Mouse (Mus musculus): ENCODE data around the gene Ripor2. TPM values are rescaled to one million over a fixed set of nuclear protein-coding genes. Genes with fewer than 3 reads are reported as not detected.

Gene Ripor2
- polyA plus RNA-seq, 1 experiment from 2014 or later: 3.1 TPM

DNA sequence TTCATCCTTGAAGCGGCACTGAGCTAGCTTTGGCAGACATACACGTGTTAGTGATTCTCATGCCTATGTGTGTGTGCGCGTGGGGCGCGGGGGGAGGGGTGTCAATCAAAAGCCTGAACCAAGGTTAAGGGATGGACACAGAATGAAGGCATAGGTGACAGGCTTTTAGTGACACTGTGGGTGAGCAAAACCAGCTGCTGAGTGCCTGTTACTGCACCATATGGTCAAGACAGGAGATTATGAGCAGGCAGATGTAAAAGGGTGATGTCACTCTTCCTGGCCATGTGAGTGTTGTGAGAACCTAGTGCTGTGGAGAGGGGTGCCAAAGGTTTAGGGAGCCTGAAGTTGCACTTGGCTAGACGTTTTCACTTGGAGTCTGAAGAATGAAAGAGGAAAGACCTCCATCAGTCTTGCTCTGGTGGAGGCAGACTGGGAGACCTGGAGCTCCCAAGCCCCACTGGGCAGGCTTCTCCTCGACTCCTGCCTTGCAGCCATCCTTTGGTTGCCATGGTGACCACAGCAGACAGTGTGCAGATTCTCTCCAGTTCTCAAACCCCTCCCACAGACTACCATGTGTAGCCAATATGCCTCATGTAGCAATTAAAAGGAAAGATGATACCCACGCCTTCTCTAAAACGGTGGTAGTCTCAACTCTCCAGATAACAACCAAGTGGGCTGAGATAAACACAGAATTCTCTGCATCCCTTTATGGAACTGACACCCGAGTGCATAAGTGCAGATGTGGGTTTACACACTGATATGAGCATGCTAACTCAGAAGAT lies 5.5 kb upstream of the Ripor2 start:
- H3K4me1 ChIP-seq (ENCODE audit: control insufficient read depth, insufficient read depth, low read length): peaks cover 4% of the 10 kb centered on the region; the same call in 1 of the 2 replicates
- WGBS: 52% methylated on average over 11 of the region's 11 CpGs
- H3K27me3 ChIP-seq (ENCODE audit: control insufficient read depth, insufficient read depth, low read length): no peaks in the 10 kb centered on the region
- no peak overlapping the region for H3K27ac ChIP-seq (ENCODE audit: low read depth, low read length)
- H3K4me2 ChIP-seq (replicated peaks; ENCODE audit: low read depth, low read length): no peak overlapping the region
- H3K9me3 ChIP-seq (ENCODE audit: control insufficient read depth, low read length): no peaks in the 10 kb centered on the region
- ATAC-seq (ENCODE audit: low FRiP score, low TSS enrichment): peak; percentile 94
- H3K4me3 ChIP-seq (ENCODE audit: low read length): no peak overlapping the region
- H3K9ac ChIP-seq (ENCODE audit: low read depth, low read length): no peak overlapping the region
- no peaks in the 10 kb centered on the region for H3K36me3 ChIP-seq (ENCODE audit: control insufficient read depth, insufficient read depth, low read length)

- H3K9ac ChIP-seq (ENCODE audit: low read depth, low read length): no peak overlapping the region
- no peak overlapping the region for H3K4me2 ChIP-seq (replicated peaks; ENCODE audit: low read depth, low read length)
- H3K4me3 ChIP-seq (ENCODE audit: low read length): no peak overlapping the region
- H3K27me3 ChIP-seq (ENCODE audit: control insufficient read depth, insufficient read depth, low read length): no peaks in the 10 kb centered on the region
- no peak overlapping the region for H3K27ac ChIP-seq (ENCODE audit: low read depth, low read length)
- H3K36me3 ChIP-seq (ENCODE audit: control insufficient read depth, insufficient read depth, low read length): no peaks in the 10 kb centered on the region
- peaks cover 4% of the 10 kb centered on the region; the same call in 1 of the 2 replicates for H3K4me1 ChIP-seq (ENCODE audit: control insufficient read depth, insufficient read depth, low read length)
- H3K9me3 ChIP-seq (ENCODE audit: control insufficient read depth, low read length): no peaks in the 10 kb centered on the region
- ATAC-seq (ENCODE audit: low FRiP score, low TSS enrichment): no peak
These were observed 3.7 kb upstream of the Ripor2 start for GRCm38 (mm10) chr13:24578317-24578716.

DNA sequence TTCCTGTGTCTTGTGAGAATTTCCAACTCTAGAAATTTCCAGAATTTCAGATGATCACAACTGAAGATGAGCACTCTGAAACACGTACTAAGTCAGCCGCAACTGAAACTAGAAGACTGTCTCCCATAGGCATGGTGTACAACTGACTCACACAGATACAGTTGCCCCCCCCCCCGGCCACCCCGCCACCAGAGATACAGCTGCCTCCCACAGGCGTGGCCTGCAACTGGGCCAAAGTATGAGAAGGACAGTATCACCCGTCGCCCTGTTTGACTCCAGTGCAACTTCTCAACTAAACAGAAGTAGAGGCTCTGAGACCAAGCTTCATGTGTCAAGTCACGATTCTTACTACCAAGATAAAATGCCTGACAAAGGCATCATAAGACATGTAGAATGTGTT lies 1.2 kb upstream of the Ripor2 start:
- Histone ChIP-seq H3K9me3 (ENCODE audit: control insufficient read depth, low read length) (no peaks in the 10 kb centered on the region), H3K27me3 (ENCODE audit: control insufficient read depth, insufficient read depth, low read length) (no peaks in the 10 kb centered on the region), H3K27ac (ENCODE audit: low read depth, low read length) (no peak overlapping the region), H3K4me2 (replicated peaks; ENCODE audit: low read depth, low read length) (no peak overlapping the region), H3K4me1 (ENCODE audit: control insufficient read depth, insufficient read depth, low read length) (peaks cover 4% of the 10 kb centered on the region; the same call in 1 of the 2 replicates), H3K36me3 (ENCODE audit: control insufficient read depth, insufficient read depth, low read length) (no peaks in the 10 kb centered on the region), H3K4me3 (ENCODE audit: low read length) (no peak overlapping the region), H3K9ac (ENCODE audit: low read depth, low read length) (no peak overlapping the region)
- no peak for ATAC-seq (ENCODE audit: low FRiP score, low TSS enrichment)
- WGBS: 85% methylated on average over 8 of the region's 8 CpGs

- H3K4me1 ChIP-seq (ENCODE audit: control insufficient read depth, insufficient read depth, low read length): no peaks in the 10 kb centered on the region
- no peaks in the 10 kb centered on the region for H3K36me3 ChIP-seq (ENCODE audit: control insufficient read depth, insufficient read depth, low read length)
- H3K27me3 ChIP-seq (ENCODE audit: control insufficient read depth, insufficient read depth, low read length): no peaks in the 10 kb centered on the region
- H3K27ac ChIP-seq (ENCODE audit: low read depth, low read length): no peak overlapping the region
- 78% methylated on average over 5 of the region's 5 CpGs for WGBS
- H3K9me3 ChIP-seq (ENCODE audit: control insufficient read depth, low read length): no peaks in the 10 kb centered on the region
- no peak overlapping the region for H3K4me2 ChIP-seq (replicated peaks; ENCODE audit: low read depth, low read length)
- ATAC-seq (ENCODE audit: low FRiP score, low TSS enrichment): no peak
- no peak overlapping the region for H3K9ac ChIP-seq (ENCODE audit: low read depth, low read length)
- no peak overlapping the region for H3K4me3 ChIP-seq (ENCODE audit: low read length)
These were observed 2.4 kb downstream of the Ripor2 start for GRCm38 (mm10) chr13:24584403-24584802.

DNA sequence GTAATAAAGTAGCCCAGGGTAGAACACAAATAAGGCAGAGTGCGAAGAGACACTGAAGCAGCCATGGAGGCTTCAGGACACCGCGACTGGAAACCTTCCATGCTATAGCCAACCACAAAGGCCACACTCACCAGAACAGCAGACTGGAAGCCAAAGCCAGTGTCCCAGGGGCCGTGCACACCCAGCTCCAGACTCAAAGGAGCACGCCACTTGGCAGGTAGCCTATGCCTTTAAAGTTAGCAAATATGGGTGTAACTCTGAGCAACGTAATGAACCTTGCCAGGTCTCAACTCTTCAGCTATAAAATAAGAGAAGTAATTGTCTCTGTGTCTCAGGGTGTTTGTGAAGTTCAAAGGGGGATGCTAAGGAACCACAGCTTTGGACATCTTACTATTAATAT lies 2.9 kb downstream of the Ripor2 start:
- Histone ChIP-seq H3K27me3 (ENCODE audit: control insufficient read depth, insufficient read depth, low read length) (no peaks in the 10 kb centered on the region), H3K4me2 (replicated peaks; ENCODE audit: low read depth, low read length) (no peak overlapping the region), H3K36me3 (ENCODE audit: control insufficient read depth, insufficient read depth, low read length) (no peaks in the 10 kb centered on the region), H3K4me1 (ENCODE audit: control insufficient read depth, insufficient read depth, low read length) (no peaks in the 10 kb centered on the region), H3K4me3 (ENCODE audit: low read length) (no peak overlapping the region), H3K9me3 (ENCODE audit: control insufficient read depth, low read length) (no peaks in the 10 kb centered on the region), H3K27ac (ENCODE audit: low read depth, low read length) (no peak overlapping the region), H3K9ac (ENCODE audit: low read depth, low read length) (no peak overlapping the region)
- 86% methylated on average over 6 of the region's 6 CpGs for WGBS
- no peak for ATAC-seq (ENCODE audit: low FRiP score, low TSS enrichment)

- WGBS: 65% methylated on average over 9 of the region's 9 CpGs
- Histone ChIP-seq H3K9ac (ENCODE audit: low read depth, low read length) (no peak overlapping the region), H3K4me2 (replicated peaks; ENCODE audit: low read depth, low read length) (no peak overlapping the region), H3K36me3 (ENCODE audit: control insufficient read depth, insufficient read depth, low read length) (no peaks in the 10 kb centered on the region), H3K27ac (ENCODE audit: low read depth, low read length) (no peak overlapping the region), H3K4me3 (ENCODE audit: low read length) (no peak overlapping the region), H3K27me3 (ENCODE audit: control insufficient read depth, insufficient read depth, low read length) (no peaks in the 10 kb centered on the region), H3K4me1 (ENCODE audit: control insufficient read depth, insufficient read depth, low read length) (no peaks in the 10 kb centered on the region), H3K9me3 (ENCODE audit: control insufficient read depth, low read length) (no peaks in the 10 kb centered on the region)
- no peak for ATAC-seq (ENCODE audit: low FRiP score, low TSS enrichment)
These were observed 3.4 kb downstream of the Ripor2 start for GRCm38 (mm10) chr13:24585369-24585768.

DNA sequence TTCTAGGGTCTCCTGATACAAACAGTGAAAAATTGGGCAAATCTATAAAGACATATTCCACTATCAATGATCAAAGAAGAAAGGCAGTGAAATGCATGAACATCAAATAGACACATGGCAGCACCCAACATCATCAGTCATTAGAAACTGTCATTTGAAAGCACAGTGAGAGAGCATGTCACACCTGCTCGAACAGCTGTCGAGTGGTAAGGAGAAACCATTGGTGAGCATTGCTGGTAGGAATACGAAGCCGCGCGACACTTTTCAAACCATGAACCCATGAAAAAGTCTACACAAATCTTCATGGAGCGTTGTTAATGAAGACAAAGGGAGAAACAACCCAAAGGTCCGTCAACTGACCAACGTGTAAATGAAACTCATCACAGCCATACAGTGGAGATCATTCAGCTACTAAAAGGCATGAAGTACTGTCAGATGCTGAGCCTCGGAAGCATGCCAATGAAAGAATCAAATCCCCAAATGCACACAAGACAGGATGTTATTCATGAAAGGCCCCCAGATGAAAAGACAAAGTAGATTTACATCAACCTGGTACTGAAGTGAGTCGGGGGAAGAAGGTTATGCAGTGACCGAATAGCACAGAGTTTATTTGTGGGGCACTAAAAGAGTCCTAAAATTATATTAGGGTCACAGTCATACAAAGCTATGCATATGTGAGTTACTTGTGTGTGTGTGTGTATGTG lies 5.4 kb downstream of the Ripor2 start:
- H3K27me3 ChIP-seq (ENCODE audit: control insufficient read depth, insufficient read depth, low read length): no peaks in the 10 kb centered on the region
- ATAC-seq (ENCODE audit: low FRiP score, low TSS enrichment): no peak
- no peaks in the 10 kb centered on the region for H3K4me1 ChIP-seq (ENCODE audit: control insufficient read depth, insufficient read depth, low read length)
- no peak overlapping the region for H3K4me2 ChIP-seq (replicated peaks; ENCODE audit: low read depth, low read length)
- no peak overlapping the region for H3K4me3 ChIP-seq (ENCODE audit: low read length)
- no peaks in the 10 kb centered on the region for H3K9me3 ChIP-seq (ENCODE audit: control insufficient read depth, low read length)
- no peaks in the 10 kb centered on the region for H3K36me3 ChIP-seq (ENCODE audit: control insufficient read depth, insufficient read depth, low read length)
- no peak overlapping the region for H3K9ac ChIP-seq (ENCODE audit: low read depth, low read length)
- H3K27ac ChIP-seq (ENCODE audit: low read depth, low read length): no peak overlapping the region
- 92% methylated on average over 12 of the region's 12 CpGs for WGBS

- no peaks in the 10 kb centered on the region for H3K9me3 ChIP-seq (ENCODE audit: control insufficient read depth, low read length)
- H3K27ac ChIP-seq (ENCODE audit: low read depth, low read length): no peak overlapping the region
- no peak overlapping the region for H3K9ac ChIP-seq (ENCODE audit: low read depth, low read length)
- ATAC-seq (ENCODE audit: low FRiP score, low TSS enrichment): no peak
- 89% methylated on average over 3 of the region's 3 CpGs for WGBS
- H3K4me1 ChIP-seq (ENCODE audit: control insufficient read depth, insufficient read depth, low read length): no peaks in the 10 kb centered on the region
- H3K4me3 ChIP-seq (ENCODE audit: low read length): no peak overlapping the region
- H3K36me3 ChIP-seq (ENCODE audit: control insufficient read depth, insufficient read depth, low read length): no peaks in the 10 kb centered on the region
- no peak overlapping the region for H3K4me2 ChIP-seq (replicated peaks; ENCODE audit: low read depth, low read length)
- no peaks in the 10 kb centered on the region for H3K27me3 ChIP-seq (ENCODE audit: control insufficient read depth, insufficient read depth, low read length)
These were observed 6.6 kb downstream of the Ripor2 start for GRCm38 (mm10) chr13:24588603-24589002.

DNA sequence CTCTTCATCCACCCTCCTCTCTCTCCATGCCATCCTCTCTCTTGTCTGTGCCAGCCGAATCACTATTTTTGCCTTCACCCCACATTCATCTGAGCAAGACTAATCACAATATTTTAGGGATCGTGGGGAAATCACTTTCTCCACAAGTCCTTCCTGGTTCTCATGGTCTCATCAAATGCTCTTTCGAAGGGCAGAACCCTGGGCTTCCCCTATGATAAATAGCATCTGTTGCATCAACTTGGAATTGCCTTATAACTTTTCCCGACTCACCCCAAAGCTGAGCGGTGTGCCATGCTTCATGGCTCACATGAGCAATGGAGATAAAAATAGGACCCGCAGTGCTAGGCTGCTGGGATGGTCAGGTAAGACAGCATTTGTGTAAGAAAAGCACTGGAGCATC lies 9.7 kb downstream of the Ripor2 start:
- no peak for ATAC-seq (ENCODE audit: low FRiP score, low TSS enrichment)
- H3K27me3 ChIP-seq (ENCODE audit: control insufficient read depth, insufficient read depth, low read length): no peaks in the 10 kb centered on the region
- no peaks in the 10 kb centered on the region for H3K4me1 ChIP-seq (ENCODE audit: control insufficient read depth, insufficient read depth, low read length)
- no peak overlapping the region for H3K27ac ChIP-seq (ENCODE audit: low read depth, low read length)
- no peaks in the 10 kb centered on the region for H3K9me3 ChIP-seq (ENCODE audit: control insufficient read depth, low read length)
- no peaks in the 10 kb centered on the region for H3K36me3 ChIP-seq (ENCODE audit: control insufficient read depth, insufficient read depth, low read length)
- H3K9ac ChIP-seq (ENCODE audit: low read depth, low read length): no peak overlapping the region
- no peak overlapping the region for H3K4me3 ChIP-seq (ENCODE audit: low read length)
- 89% methylated on average over 6 of the region's 6 CpGs for WGBS
- no peak overlapping the region for H3K4me2 ChIP-seq (replicated peaks; ENCODE audit: low read depth, low read length)
